Comparison of ENCODE assay signal across 20 mouse cellular contexts in genomic region chr1:170985092-170985491, GRCm38 (mm10). TPM values are rescaled to one million over a fixed set of nuclear protein-coding genes. Genes with fewer than 3 reads are reported as not detected.
"Had no signal": no experiment of that assay in that cellular context is flagged by ENCODE, and none has a peak within 500 bp of the region (broad histone marks: within the 10 kb centered on the region; RNA-seq: fewer than 3 reads in every experiment).

No protein-coding gene starts in this region.

- ATAC-seq: midbrain, embryonic 15.5 days had no signal

- H3K27ac ChIP-seq: kidney, postnatal 0 days; limb, embryonic 13.5 days; liver, embryonic 14.5 days; midbrain, embryonic 15.5 days; neural tube, embryonic 13.5 days had no signal

- H3K4me3 ChIP-seq: limb, embryonic 13.5 days; megakaryocyte, embryonic 14.5 days; midbrain, embryonic 15.5 days; neural tube, embryonic 13.5 days had no signal

- H3K4me1 ChIP-seq: limb, embryonic 13.5 days; midbrain, embryonic 15.5 days; neural tube, embryonic 13.5 days had no signal

- DNase-seq: kidney, adult 11 months; kidney, adult 9 months; left cerebral cortex, postnatal 4 days; lung, adult 18-20 months; right cerebral cortex, adult 18-20 months; thymus, adult 2 months; thymus, postnatal 25 days had no signal

RNA-seq across cellular contexts. Expression of gene Fcgr2b, which starts 8.7 kb away (rescaled TPM):
- polyA plus RNA-seq: midbrain, embryonic 11.5 days had no signal

RNA-seq across cellular contexts. Expression of gene Fcgr4, which starts 33.6 kb away (rescaled TPM):
- total RNA-seq: layer of hippocampus, postnatal 14 days; left cerebral cortex, adult 18-20 months; left cerebral cortex, postnatal 10 days; left cerebral cortex, postnatal 4 days had no signal
- polyA plus RNA-seq: neural tube, embryonic 13.5 days had no signal

RNA-seq across cellular contexts. Expression of gene Fcrla, which starts 57.7 kb away (rescaled TPM):
- total RNA-seq: layer of hippocampus, adult 8-10 months; left cerebral cortex, adult 18-20 months; left cerebral cortex, postnatal 10 days; left cerebral cortex, postnatal 4 days had no signal
- polyA plus RNA-seq: kidney, postnatal 0 days; limb, embryonic 13.5 days; lung, embryonic 16.5 days; midbrain, embryonic 11.5 days; midbrain, embryonic 15.5 days; neural tube, embryonic 13.5 days; stomach, embryonic 14.5 days had no signal
